Mouse (Mus musculus) neural tube, embryonic 11.5 days (tissue): ENCODE data around the gene Zcchc2. TPM values are rescaled to one million over a fixed set of nuclear protein-coding genes. Genes with fewer than 3 reads are reported as not detected.
A peak's percentile ranks its signal among the peaks of the same experiment; 100 is the strongest.

ENCODE experiments used
- ATAC-seq: fragments of 200-750 bp; cut with Nextera tagmentation; 2 replicates; pipeline ENCODE4 v1.8.0; 2017; ENCODE audit warnings: moderate number of reproducible peaks, mild to moderate bottlenecking, moderate TSS enrichment, moderate library complexity; ENCODE audit not compliant: insufficient read depth, low FRiP score, low TSS enrichment
- DNase-seq: peaks from one replicate; pipeline ENCODE4 v3.0.0-alpha.2; 2015; ENCODE audit warnings: low spot score
- H3K27ac ChIP-seq: fragments of 300-500 bp; sonication (generic); 2 replicates; pipeline ENCODE4 v1.5.1; 2014; ENCODE audit warnings: low read depth, mild to moderate bottlenecking, low read length
- H3K27me3 ChIP-seq: fragments of 300-500 bp; sonication (generic); 2 replicates; pipeline ENCODE4 v1.6.1; 2014; ENCODE audit warnings: mild to moderate bottlenecking, low read length, mixed read lengths; ENCODE audit not compliant: control insufficient read depth, insufficient read depth
- H3K36me3 ChIP-seq: fragments of 300-500 bp; sonication (generic); 2 replicates; pipeline ENCODE4 v1.6.1; 2014; ENCODE audit warnings: mild to moderate bottlenecking, low read length, moderate library complexity, mixed read lengths; ENCODE audit not compliant: control insufficient read depth, insufficient read depth
- H3K4me1 ChIP-seq: fragments of 300-500 bp; sonication (generic); 2 replicates; pipeline ENCODE4 v1.6.1; 2014; ENCODE audit warnings: low read length, mixed read lengths; ENCODE audit not compliant: control insufficient read depth, insufficient read depth
- H3K4me2 ChIP-seq: fragments of 300-500 bp; sonication (generic); 2 replicates; pipeline ENCODE4 v1.6.1; 2014; ENCODE audit warnings: low read depth, mild to moderate bottlenecking, moderate library complexity
- H3K4me3 ChIP-seq: fragments of 300-500 bp; sonication (generic); 2 replicates; pipeline ENCODE4 v1.5.1; 2014; ENCODE audit warnings: low read depth, low read length
- H3K9ac ChIP-seq: fragments of 300-500 bp; sonication (generic); 2 replicates; pipeline ENCODE4 v1.6.1; 2014; ENCODE audit warnings: mild to moderate bottlenecking, low read length
- H3K9me3 ChIP-seq: fragments of 300-500 bp; sonication (generic); 2 replicates; pipeline ENCODE4 v1.6.1; 2016; ENCODE audit warnings: low read length; ENCODE audit not compliant: control insufficient read depth
- WGBS: fragments of 180-500 bp; shearing (Covaris S2); extraction: QIAGEN DNeasy Blood & Tissue Kit; methylation state at CpG from one replicate; pipeline ENCODE4 v1.1.7; 2014; 5-methylcytosine and 5-hydroxymethylcytosine counted together
- polyA plus RNA-seq: library from polyadenylated mRNA; unstranded; fragments of >200 nt; fragmentation: Nextera tagmentation; extraction: Ambion mirVana; gene quantifications from 2 replicates; pipeline ENCODE4 v1.2.1, GENCODE M21; 2014

The Zcchc2 gene
- polyA plus RNA-seq, 1 experiment from 2014 or later = 2.6 TPM

- DNase-seq = no peak
- H3K4me2 ChIP-seq = no peak overlapping the region
- no peaks in the 10 kb centered on the region for H3K27me3 ChIP-seq
- no peaks in the 10 kb centered on the region for H3K36me3 ChIP-seq
- no peak for ATAC-seq
- no peak overlapping the region for H3K4me3 ChIP-seq
- no peaks in the 10 kb centered on the region for H3K9me3 ChIP-seq
- no peaks in the 10 kb centered on the region for H3K4me1 ChIP-seq
- 80% methylated on average over 6 of the region's 6 CpGs for WGBS
- H3K9ac ChIP-seq = no peak overlapping the region
- no peak overlapping the region for H3K27ac ChIP-seq
Measured at GRCm38 (mm10) chr1:105982496-105983364, 7.5 kb upstream of the Zcchc2 start.

GRCm38 (mm10) chr1:105984172-105984571 is 6.0 kb upstream of the Zcchc2 start:
- Histone ChIP-seq H3K27ac (no peak overlapping the region), H3K4me1 (no peaks in the 10 kb centered on the region), H3K9ac (no peak overlapping the region), H3K36me3 (no peaks in the 10 kb centered on the region), H3K4me2 (no peak overlapping the region), H3K27me3 (no peaks in the 10 kb centered on the region), H3K9me3 (no peaks in the 10 kb centered on the region), H3K4me3 (no peak overlapping the region)
- no peak for DNase-seq
- ATAC-seq = no peak
- 94% methylated on average over 3 of the region's 3 CpGs for WGBS

DNA sequence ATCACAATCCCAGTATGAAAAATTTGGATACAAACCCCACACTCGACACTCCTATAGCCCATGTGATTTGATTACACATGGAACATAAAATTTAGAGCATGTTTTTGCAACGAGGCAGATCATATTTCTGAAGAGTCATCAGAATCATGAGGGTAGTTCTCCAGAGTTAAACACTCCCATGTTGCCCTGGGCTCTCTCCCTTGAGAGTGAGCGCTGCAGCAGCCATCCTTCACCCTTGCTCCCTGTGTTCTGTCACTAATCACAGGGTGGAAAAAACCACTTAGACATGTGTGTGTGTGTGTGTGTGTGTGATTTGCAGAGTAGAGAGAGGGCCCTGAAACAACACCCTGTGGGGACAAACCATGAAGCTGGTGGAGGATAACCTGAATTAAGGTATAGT is 2.0 kb upstream of the Zcchc2 start:
- H3K4me3 ChIP-seq = no peak overlapping the region
- DNase-seq (no peak), ATAC-seq (no peak)
- no peak overlapping the region for H3K27ac ChIP-seq
- 74% methylated on average over 3 of the region's 3 CpGs for WGBS
- H3K4me1 ChIP-seq = peaks cover 10% of the 10 kb centered on the region
- H3K9me3 ChIP-seq = no peaks in the 10 kb centered on the region
- no peak overlapping the region for H3K4me2 ChIP-seq
- no peaks in the 10 kb centered on the region for H3K27me3 ChIP-seq
- no peaks in the 10 kb centered on the region for H3K36me3 ChIP-seq
- H3K9ac ChIP-seq = no peak overlapping the region

GRCm38 (mm10) chr1:105988903-105989639 is 1.1 kb upstream of the Zcchc2 start:
- H3K4me1 ChIP-seq = peaks cover 12% of the 10 kb centered on the region
- H3K27ac ChIP-seq = no peak overlapping the region
- DNase-seq = no peak
- peak overlapping the region; percentile 78 for H3K4me3 ChIP-seq
- ATAC-seq = no peak
- H3K4me2 ChIP-seq = peak overlapping the region; percentile 72
- 80% methylated on average over 14 of the region's 14 CpGs for WGBS
- H3K9ac ChIP-seq = no peak overlapping the region
- no peaks in the 10 kb centered on the region for H3K36me3 ChIP-seq
- no peaks in the 10 kb centered on the region for H3K27me3 ChIP-seq
- no peaks in the 10 kb centered on the region for H3K9me3 ChIP-seq

- H3K4me3 ChIP-seq = peak overlapping the region; percentile 78
- peak; percentile 17 for ATAC-seq
- peak overlapping the region; percentile 46 for H3K9ac ChIP-seq
- H3K36me3 ChIP-seq = no peaks in the 10 kb centered on the region
- no peak for DNase-seq
- WGBS = 3% methylated on average over 13 of the region's 13 CpGs
- peak overlapping the region; percentile 72 for H3K4me2 ChIP-seq
- no peaks in the 10 kb centered on the region for H3K9me3 ChIP-seq
- peaks cover 12% of the 10 kb centered on the region for H3K4me1 ChIP-seq
- H3K27ac ChIP-seq = no peak overlapping the region
- no peaks in the 10 kb centered on the region for H3K27me3 ChIP-seq
Measured at GRCm38 (mm10) chr1:105989640-105989984, 594 bp upstream of the Zcchc2 start.

- Histone ChIP-seq H3K9me3 (no peaks in the 10 kb centered on the region), H3K36me3 (no peaks in the 10 kb centered on the region), H3K4me1 (peaks cover 12% of the 10 kb centered on the region), H3K27me3 (no peaks in the 10 kb centered on the region), H3K9ac (peak overlapping the region; percentile 77), H3K4me2 (peak overlapping the region; percentile 99), H3K4me3 (peak overlapping the region; percentile 78), H3K27ac (peak overlapping the region; percentile 87)
- ATAC-seq (peak; percentile 8), DNase-seq (peak; percentile 66)
- WGBS = under 1% methylated on average over 78 of the region's 104 CpGs
Measured at GRCm38 (mm10) chr1:105990911-105991761, 930 bp downstream of the Zcchc2 start.

GRCm38 (mm10) chr1:105991931-105992837 is 2.0 kb downstream of the Zcchc2 start:
- peaks cover 12% of the 10 kb centered on the region for H3K4me1 ChIP-seq
- no peak for ATAC-seq
- WGBS = 28% methylated on average over 17 of the region's 17 CpGs

GRCm38 (mm10) chr1:105993196-105993595 is 3.0 kb downstream of the Zcchc2 start:
- peak overlapping the region; percentile 58 for H3K4me3 ChIP-seq
- DNase-seq = no peak
- ATAC-seq = no peak
- no peaks in the 10 kb centered on the region for H3K9me3 ChIP-seq
- H3K9ac ChIP-seq = peak overlapping the region; percentile 66
- peak overlapping the region; percentile 67 for H3K4me2 ChIP-seq
- no peaks in the 10 kb centered on the region for H3K36me3 ChIP-seq
- H3K4me1 ChIP-seq = peaks cover 12% of the 10 kb centered on the region
- H3K27me3 ChIP-seq = no peaks in the 10 kb centered on the region
- no peak overlapping the region for H3K27ac ChIP-seq
- 8% methylated on average over 7 of the region's 7 CpGs for WGBS

More at GRCm38 (mm10) chr1:105991931-105992837, 2.0 kb downstream of the Zcchc2 start:
- no peak overlapping the region for H3K27ac ChIP-seq
- no peaks in the 10 kb centered on the region for H3K36me3 ChIP-seq
- no peaks in the 10 kb centered on the region for H3K9me3 ChIP-seq
- H3K4me2 ChIP-seq = peak overlapping the region; percentile 99
- H3K27me3 ChIP-seq = no peaks in the 10 kb centered on the region
- H3K4me3 ChIP-seq = peak overlapping the region; percentile 78
- peak overlapping the region; percentile 77 for H3K9ac ChIP-seq
- DNase-seq = no peak
